ENCODE assay signal across 9 mouse cellular contexts in the genomic region with DNA sequence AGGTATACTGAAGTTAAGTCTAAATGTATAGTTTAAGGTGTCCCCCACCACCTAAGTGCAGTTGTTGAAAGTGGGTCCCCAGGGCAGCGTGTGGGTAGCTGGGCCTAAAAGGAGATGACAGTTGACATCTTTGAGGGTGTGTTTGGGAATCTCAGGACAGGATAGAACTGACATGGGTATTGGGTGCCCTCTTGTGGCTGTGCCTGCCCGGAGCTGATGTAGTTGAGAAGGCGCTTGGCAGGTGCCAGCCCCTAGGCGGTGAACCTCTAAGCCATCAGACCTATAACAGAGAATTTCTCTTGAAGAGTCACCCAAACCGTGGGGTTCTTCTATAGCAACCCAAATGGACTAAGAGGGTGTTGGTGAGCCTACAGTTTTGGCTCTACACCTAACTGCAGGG. TPM values are rescaled to one million over a fixed set of nuclear protein-coding genes. Genes with fewer than 3 reads are reported as not detected.
DNase-seq lines count a peak whose midpoint lies in the region; ATAC-seq and TF ChIP-seq lines count a peak whose summit lies in the region.
"Had no signal": no experiment of that assay in that cellular context is flagged by ENCODE, and none has a peak within 500 bp of the region (broad histone marks: within the 10 kb centered on the region; RNA-seq: fewer than 3 reads in every experiment).

No protein-coding gene starts in this region.

- no peaks in the 10 kb centered on the region; a peak in 1 of 4 replicates for H3K27me3 ChIP-seq in MEL (ENCODE audit: control insufficient read depth in 1 of 2, insufficient read depth in 2 of 2, low read length in 2 of 2)
- no peaks in the 10 kb centered on the region for H3K27me3 ChIP-seq in hindbrain, embryonic 13.5 days
- H3K27me3 ChIP-seq: heart, embryonic 15.5 days had no signal

- H3K36me3 ChIP-seq in MEL (ENCODE audit: control insufficient read depth in 1 of 2, insufficient read depth in 2 of 2, low read length in 2 of 2) = no peaks in the 10 kb centered on the region
- no peaks in the 10 kb centered on the region for H3K36me3 ChIP-seq in hindbrain, embryonic 13.5 days
- H3K36me3 ChIP-seq: heart, embryonic 15.5 days had no signal

- peak; percentile 57 for DNase-seq in MEL (ENCODE audit: low read depth, low spot score)
- DNase-seq in cerebellum, adult 18-20 months = peak; percentile 89 to 92
- DNase-seq in forelimb bud, embryonic 11.5 days (ENCODE audit: low read depth, low spot score) = peak; percentile 67
- DNase-seq in layer of hippocampus, postnatal 10 days (ENCODE audit: low spot score in 2 of 2) = peak; percentile 85 to 87
- peak; percentile 94 for DNase-seq in lung, postnatal 36 days
- DNase-seq in right cerebral cortex, adult 18-20 months = peak; percentile 82
- peak; percentile 86 for DNase-seq in thymus, postnatal 4 days

- H3K9ac ChIP-seq in MEL (ENCODE audit: control insufficient read depth, low read depth, low read length, poor library complexity, severe bottlenecking) = no peak overlapping the region
- H3K9ac ChIP-seq in hindbrain, embryonic 13.5 days = no peak overlapping the region
- H3K9ac ChIP-seq: heart, embryonic 15.5 days had no signal

- H3K79me2 ChIP-seq in MEL (ENCODE audit: control insufficient read depth, insufficient read depth, low read length, poor library complexity) = no peaks in the 10 kb centered on the region

- TF ChIP-seq CTCF in MEL (IDR thresholded peaks at IDR 0.05 in 2 of 3, conservative IDR thresholded peaks at IDR 0.05 in 1 of 3; ENCODE audit: control insufficient read depth in 1 of 3, insufficient read depth in 1 of 3, low read depth in 2 of 3, low read length in 3 of 3, poor library complexity in 1 of 3, severe bottlenecking in 1 of 3) = peak; percentile 39 to 83 (median 82)

- no peak overlapping the region for H3K27ac ChIP-seq in MEL (ENCODE audit: control insufficient read depth, low read depth, low read length)
- H3K27ac ChIP-seq in hindbrain, embryonic 13.5 days = no peak overlapping the region
- H3K27ac ChIP-seq: heart, embryonic 15.5 days had no signal

- no peak overlapping the region for H3K4me2 ChIP-seq in hindbrain, embryonic 13.5 days
- H3K4me2 ChIP-seq: heart, embryonic 15.5 days had no signal

- TF ChIP-seq EP300 in MEL (IDR thresholded peaks at IDR 0.05; ENCODE audit: low read depth in 1 of 2, low read length in 2 of 2) = no peak

- peak; percentile 79 for TF ChIP-seq RAD21 in MEL (IDR thresholded peaks at IDR 0.05; ENCODE audit: low read depth, low read length)

- ATAC-seq in hindbrain, embryonic 13.5 days (ENCODE audit: low FRiP score) = peak; percentile 77; the same call in 1 of the 2 replicates

- H3K9me3 ChIP-seq in MEL (replicated peaks; ENCODE audit: insufficient read depth, low read length) = no peaks in the 10 kb centered on the region
- no peaks in the 10 kb centered on the region for H3K9me3 ChIP-seq in hindbrain, embryonic 13.5 days
- H3K9me3 ChIP-seq: heart, embryonic 15.5 days had no signal

- no peak for TF ChIP-seq POLR2A in MEL (IDR thresholded peaks at IDR 0.05; ENCODE audit: control insufficient read depth in 1 of 2, insufficient read depth in 1 of 2, low read depth in 1 of 2, low read length in 2 of 2, poor library complexity in 1 of 2)

- H3K4me3 ChIP-seq in MEL (ENCODE audit: control insufficient read depth in 1 of 2, insufficient read depth in 1 of 2, low read depth in 2 of 2, low read length in 2 of 2) = no peak overlapping the region
- H3K4me3 ChIP-seq in hindbrain, embryonic 13.5 days = no peak overlapping the region
- H3K4me3 ChIP-seq: heart, embryonic 15.5 days had no signal

- 3% methylated on average over 5 of the region's 5 CpGs for WGBS in hindbrain, embryonic 13.5 days

- H3K4me1 ChIP-seq in MEL (ENCODE audit: control insufficient read depth in 1 of 2, insufficient read depth in 2 of 2, low read length in 2 of 2) = no peaks in the 10 kb centered on the region
- peaks cover 3% of the 10 kb centered on the region; the same call in 1 of the 2 replicates for H3K4me1 ChIP-seq in hindbrain, embryonic 13.5 days (replicated peaks)
- H3K4me1 ChIP-seq: heart, embryonic 15.5 days had no signal

TF ChIP-seq in MEL, 35 proteins besides CTCF, POLR2A, EP300 and RAD21:
- TF ChIP-seq ZC3H11A (IDR thresholded peaks at IDR 0.05; ENCODE audit: low read depth, low read length) (peak; percentile 71), MXI1 (IDR thresholded peaks at IDR 0.05; ENCODE audit: low read depth, low read length) (no peak), SIN3A (IDR thresholded peaks at IDR 0.05; ENCODE audit: low read length) (no peak), JUND (IDR thresholded peaks at IDR 0.05; ENCODE audit: low read depth, low read length) (no peak), SMC3 (IDR thresholded peaks at IDR 0.05; ENCODE audit: low read depth, low read length) (peak; percentile 83), POLR2AphosphoS2 (IDR thresholded peaks at IDR 0.05; ENCODE audit: low read length) (no peak), MAX (IDR thresholded peaks at IDR 0.05; ENCODE audit: low read length) (no peak), NRF1 (IDR thresholded peaks at IDR 0.05; ENCODE audit: insufficient read depth, low read depth, low read length, poor library complexity, severe bottlenecking) (no peak), BHLHE40 (IDR thresholded peaks at IDR 0.05; ENCODE audit: borderline replicate concordance, low read depth, low read length) (0 out of 2 replicates have a peak, but pooled peaks have one; percentile 12), ZMIZ1 (IDR thresholded peaks at IDR 0.05; ENCODE audit: low read depth, low read length) (no peak)

RNA-seq across cellular contexts. Expression of gene Pbld1, which starts 6.0 kb away (rescaled TPM):
- total RNA-seq in MEL (2012; rRNA removed) = 0.50 and 0.95 TPM in 2 replicates
- polyA plus RNA-seq in MEL (2012; ENCODE audit: insufficient read depth in 1 of 2, insufficient read length in 2 of 2, low read depth in 1 of 2, low replicate concordance in 2 of 2, missing spikeins in 1 of 2) = under 1 TPM in 1 of 2 experiments, not detected in 1; 0.47 TPM
- polyA plus RNA-seq in hindbrain, embryonic 13.5 days (2015; fragmentation: Nextera tagmentation; extraction: Ambion mirVana) = 1.2 and 1.6 TPM in 2 replicates
- under 1 TPM in 1 of 2 experiments, not detected in 1; 0.53 TPM for total RNA-seq in layer of hippocampus, postnatal 10 days (2021)

RNA-seq across cellular contexts. Expression of gene Atoh7, which starts 33.5 kb away (rescaled TPM):
- total RNA-seq in MEL (2012; rRNA removed) = not detected in 2 replicates
- not detected for polyA plus RNA-seq in MEL (2012; ENCODE audit: insufficient read depth in 1 of 2, insufficient read length in 2 of 2, low read depth in 1 of 2, low replicate concordance in 2 of 2, missing spikeins in 1 of 2)
- 1.6 and 2.1 TPM in 2 replicates for polyA plus RNA-seq in hindbrain, embryonic 13.5 days (2015; fragmentation: Nextera tagmentation; extraction: Ambion mirVana)
- 1 to 10 TPM; 2.1 to 2.6 TPM for total RNA-seq in layer of hippocampus, postnatal 10 days (2021)
- polyA plus RNA-seq: heart, embryonic 15.5 days had no signal

RNA-seq across cellular contexts. Expression of gene Pbld2, which starts 41.9 kb away (rescaled TPM):
- 0.13 and 0.15 TPM in 2 replicates for total RNA-seq in MEL (2012; rRNA removed)
- under 1 TPM in 1 of 2 experiments, not detected in 1; 0.15 TPM for polyA plus RNA-seq in MEL (2012; ENCODE audit: insufficient read depth in 1 of 2, insufficient read length in 2 of 2, low read depth in 1 of 2, low replicate concordance in 2 of 2, missing spikeins in 1 of 2)
- polyA plus RNA-seq in hindbrain, embryonic 13.5 days (2015; fragmentation: Nextera tagmentation; extraction: Ambion mirVana) = 0.88 and 1.1 TPM in 2 replicates
- total RNA-seq in layer of hippocampus, postnatal 10 days (2021) = 1 to 10 TPM; 1.6 to 2.9 TPM

RNA-seq across cellular contexts. Expression of gene Hnrnph3, which starts 42.0 kb away (rescaled TPM):
- total RNA-seq in MEL (2012; rRNA removed) = 11.5 and 16.0 TPM in 2 replicates
- polyA plus RNA-seq in MEL (2012; ENCODE audit: insufficient read depth in 1 of 2, insufficient read length in 2 of 2, low read depth in 1 of 2, low replicate concordance in 2 of 2, missing spikeins in 1 of 2) = 10 to 100 TPM in 1 of 2 experiments, not detected in 1; 62.4 TPM
- 193 and 195 TPM in 2 replicates for polyA plus RNA-seq in hindbrain, embryonic 13.5 days (2015; fragmentation: Nextera tagmentation; extraction: Ambion mirVana)
- 10 to 100 TPM; 33.8 to 51.7 TPM for total RNA-seq in layer of hippocampus, postnatal 10 days (2021)
